In the genomic region with DNA sequence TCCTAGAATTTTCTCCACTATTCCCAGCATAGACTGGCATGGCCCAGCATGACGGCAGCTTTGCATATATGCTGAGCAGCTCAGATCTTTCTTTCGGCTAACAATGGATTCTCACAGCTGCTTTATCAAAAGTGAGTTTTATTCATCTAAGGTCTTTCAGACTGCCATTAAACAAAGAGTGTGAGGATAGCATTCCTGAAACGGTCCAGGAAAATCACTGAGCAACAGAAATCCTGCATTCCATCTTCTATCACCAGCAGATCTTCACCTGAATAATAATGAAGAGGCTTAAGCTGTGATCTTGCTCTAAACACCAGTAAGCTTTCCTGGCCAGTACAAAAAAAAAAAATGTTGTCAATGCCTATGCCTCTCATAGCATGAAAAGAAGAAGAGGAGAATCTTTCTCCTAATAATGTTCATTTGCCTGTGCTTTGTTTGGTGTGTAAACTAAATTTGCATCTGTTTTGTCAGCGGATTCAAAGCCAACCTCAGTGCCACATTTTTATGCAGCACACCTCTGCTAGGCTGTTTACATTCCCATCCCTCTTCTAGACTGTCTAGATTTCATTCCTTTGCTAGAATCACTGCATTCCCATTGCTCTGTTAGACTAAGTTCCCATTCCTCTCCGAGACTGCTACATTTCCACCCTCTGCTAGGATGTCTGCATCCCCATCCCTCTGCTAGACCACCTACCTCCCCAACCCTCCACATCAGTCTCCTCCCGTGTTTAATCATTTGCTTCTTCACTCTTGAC, we compare ENCODE assay signal across 22 mouse cellular contexts. TPM values are rescaled to one million over a fixed set of nuclear protein-coding genes. Genes with fewer than 3 reads are reported as not detected.
A peak's percentile ranks its signal among the peaks of the same experiment; 100 is the strongest.
DNase-seq lines count a peak whose midpoint lies in the region; ATAC-seq and TF ChIP-seq lines count a peak whose summit lies in the region.
"Had no signal": no experiment of that assay in that cellular context is flagged by ENCODE, and none has a peak within 500 bp of the region (broad histone marks: within the 10 kb centered on the region; RNA-seq: fewer than 3 reads in every experiment).

No protein-coding gene starts in this region.

- H3K4me3 ChIP-seq in hindbrain, embryonic 10.5 days, result no peak overlapping the region
- H3K4me3 ChIP-seq in midbrain, postnatal 0 days (ENCODE audit: low read depth, low read length), result no peak overlapping the region
- no peak overlapping the region for H3K4me3 ChIP-seq in heart, adult 2 months
- no peak overlapping the region for H3K4me3 ChIP-seq in embryonic facial prominence, embryonic 10.5 days
- H3K4me3 ChIP-seq: erythroblast, embryonic 14.5 days; limb, embryonic 13.5 days; liver, embryonic 15.5 days; megakaryocyte, embryonic 14.5 days had no signal

- WGBS in hindbrain, embryonic 10.5 days, result 32% methylated on average over 6 of the region's 6 CpGs
- 18% methylated on average over 6 of the region's 6 CpGs for WGBS in midbrain, postnatal 0 days
- 52% methylated on average over 6 of the region's 6 CpGs for WGBS in heart, adult 2 months
- WGBS in embryonic facial prominence, embryonic 10.5 days, result 59% methylated on average over 6 of the region's 6 CpGs

- no peak for TF ChIP-seq CTCF in midbrain, postnatal 0 days (IDR thresholded peaks at IDR 0.05)
- no peak for TF ChIP-seq CTCF in heart, adult 2 months (IDR thresholded peaks at IDR 0.05)

- no peaks in the 10 kb centered on the region for H3K9me3 ChIP-seq in hindbrain, embryonic 10.5 days
- H3K9me3 ChIP-seq in midbrain, postnatal 0 days (ENCODE audit: low read length), result no peaks in the 10 kb centered on the region
- H3K9me3 ChIP-seq in embryonic facial prominence, embryonic 10.5 days, result no peaks in the 10 kb centered on the region
- H3K9me3 ChIP-seq: limb, embryonic 13.5 days; liver, embryonic 15.5 days had no signal

- DNase-seq in frontal cortex, adult 2 months (ENCODE audit: extremely low spot score in 1 of 2, low spot score in 1 of 2), result no peak
- no peak for DNase-seq in hindbrain, embryonic 10.5 days (ENCODE audit: low spot score)
- peak; percentile 19 for DNase-seq in mesoderm, embryonic 11.5 days (ENCODE audit: low read depth, low spot score)
- peak; percentile 28 for DNase-seq in midbrain, postnatal 0 days (ENCODE audit: low spot score)
- DNase-seq in heart, adult 2 months, result no peak
- DNase-seq in cerebellum, postnatal 10 days, result no peak
- no peak for DNase-seq in embryonic facial prominence, embryonic 10.5 days (ENCODE audit: low spot score)
- DNase-seq: adrenal gland, postnatal 36 days; B cell, adult 2 months; cerebellum, adult 9-10 months; heart, adult 11 months; kidney, adult 8-10 months; kidney, postnatal 36 days; lung, postnatal 10 days; right cerebral cortex, postnatal 4 days; thymus, postnatal 25 days had no signal

- intact Hi-C loops in heart, adult 2 months (cut with DNase I), result no loop called here

- no peak overlapping the region for H3K9ac ChIP-seq in midbrain, postnatal 0 days (replicated peaks; ENCODE audit: low read length, poor library complexity, severe bottlenecking)
- no peak overlapping the region for H3K9ac ChIP-seq in heart, adult 2 months (ENCODE audit: low read depth, low read length)
- H3K9ac ChIP-seq: limb, embryonic 13.5 days; liver, embryonic 15.5 days had no signal

- H3K79me2 ChIP-seq in heart, adult 2 months (replicated peaks; ENCODE audit: control insufficient read depth, insufficient read depth, low read length), result no peaks in the 10 kb centered on the region

- 0 out of 2 replicates have a peak, but pooled peaks have one; percentile 20 for ATAC-seq in frontal cortex, adult (ENCODE audit: low TSS enrichment)
- ATAC-seq in midbrain, postnatal 0 days (ENCODE audit: low FRiP score), result peak; percentile 31; the same call in 1 of the 2 replicates
- ATAC-seq: inflammation-experienced regulatory T-cells, adult 6 months had no signal

- no peak for TF ChIP-seq POLR2A in heart, adult 2 months (IDR thresholded peaks at IDR 0.05; ENCODE audit: insufficient read depth, low read depth, low read length)

- no peak for TF ChIP-seq EP300 in heart, adult 2 months (IDR thresholded peaks at IDR 0.05; ENCODE audit: insufficient read depth, low read depth, low read length)

- H3K27me3 ChIP-seq in hindbrain, embryonic 10.5 days (ENCODE audit: insufficient read depth, poor library complexity, severe bottlenecking), result no peaks in the 10 kb centered on the region
- no peaks in the 10 kb centered on the region for H3K27me3 ChIP-seq in midbrain, postnatal 0 days (ENCODE audit: insufficient read depth, low read length)
- no peaks in the 10 kb centered on the region for H3K27me3 ChIP-seq in heart, adult 2 months (ENCODE audit: control insufficient read depth, insufficient read depth, low read length)
- no peaks in the 10 kb centered on the region for H3K27me3 ChIP-seq in embryonic facial prominence, embryonic 10.5 days (replicated peaks; ENCODE audit: low read depth, poor library complexity, severe bottlenecking)
- H3K27me3 ChIP-seq: limb, embryonic 13.5 days; liver, embryonic 15.5 days; megakaryocyte, embryonic 14.5 days had no signal

- H3K36me3 ChIP-seq in hindbrain, embryonic 10.5 days, result no peaks in the 10 kb centered on the region
- H3K36me3 ChIP-seq in midbrain, postnatal 0 days (ENCODE audit: insufficient read depth, low read length), result no peaks in the 10 kb centered on the region
- no peaks in the 10 kb centered on the region for H3K36me3 ChIP-seq in heart, adult 2 months (ENCODE audit: control insufficient read depth, insufficient read depth, low read length)
- no peaks in the 10 kb centered on the region for H3K36me3 ChIP-seq in embryonic facial prominence, embryonic 10.5 days (replicated peaks)
- H3K36me3 ChIP-seq: limb, embryonic 13.5 days; liver, embryonic 15.5 days had no signal

- peaks cover 13% of the 10 kb centered on the region for H3K4me1 ChIP-seq in hindbrain, embryonic 10.5 days (replicated peaks)
- H3K4me1 ChIP-seq in midbrain, postnatal 0 days (ENCODE audit: insufficient read depth, low read length), result peaks cover 3% of the 10 kb centered on the region; the same call in 1 of the 2 replicates
- H3K4me1 ChIP-seq in heart, adult 2 months (ENCODE audit: control insufficient read depth, insufficient read depth, low read length), result no peaks in the 10 kb centered on the region
- no peaks in the 10 kb centered on the region for H3K4me1 ChIP-seq in embryonic facial prominence, embryonic 10.5 days
- H3K4me1 ChIP-seq: limb, embryonic 13.5 days; liver, embryonic 15.5 days; megakaryocyte, embryonic 14.5 days had no signal

- H3K4me2 ChIP-seq in midbrain, postnatal 0 days (ENCODE audit: low read depth, low read length, poor library complexity, severe bottlenecking), result no peak overlapping the region
- H3K4me2 ChIP-seq: limb, embryonic 13.5 days; liver, embryonic 15.5 days had no signal

- H3K27ac ChIP-seq in hindbrain, embryonic 10.5 days, result peak overlapping the region; percentile 62; the same call in 1 of the 2 replicates
- H3K27ac ChIP-seq in midbrain, postnatal 0 days (ENCODE audit: low read depth, low read length), result no peak overlapping the region
- H3K27ac ChIP-seq in heart, adult 2 months, result no peak overlapping the region
- no peak overlapping the region for H3K27ac ChIP-seq in embryonic facial prominence, embryonic 10.5 days (replicated peaks)
- H3K27ac ChIP-seq: limb, embryonic 13.5 days; liver, embryonic 15.5 days had no signal

RNA-seq across cellular contexts. Expression of a gene that starts 56.2 kb away (rescaled TPM):
- polyA plus RNA-seq in frontal cortex, adult 2 months (2012; rRNA removed), result 23.9 and 27.5 TPM in 2 replicates
- polyA plus RNA-seq in hindbrain, embryonic 10.5 days (2016; fragmentation: Nextera tagmentation; extraction: Ambion mirVana), result 0.12 TPM in 1 of 2 replicates, not detected in the other
- 27.4 and 30.1 TPM in 2 replicates for total RNA-seq in midbrain, postnatal 0 days (2014; rRNA removed)
- 14.8 and 16.5 TPM in 2 replicates for polyA plus RNA-seq in midbrain, postnatal 0 days (2015; fragmentation: Nextera tagmentation; extraction: Ambion mirVana)
- 10 to 100 TPM in 1 of 2 experiments, 1 to 10 TPM in 1; 7.8 to 10.9 TPM for total RNA-seq in heart, adult 2 months (2021)
- 8.4 and 14.6 TPM in 2 replicates for polyA plus RNA-seq in heart, adult 2 months (2012; rRNA removed)
- polyA plus RNA-seq in embryonic facial prominence, embryonic 10.5 days (2016; fragmentation: Nextera tagmentation; extraction: Ambion mirVana), result not detected in 2 replicates
- total RNA-seq: adrenal gland, postnatal 36 days had no signal
- polyA plus RNA-seq: inflammation-experienced regulatory T-cells, adult 6 months; liver, embryonic 15.5 days had no signal

Comparison
In these comparisons a context has a peak if more than half of its experiments do, and no peak if none do; other contexts are left out.
1. DNase-seq: peak in mesoderm, embryonic 11.5 days (single experiment) and midbrain, postnatal 0 days (single experiment); none in frontal cortex, adult 2 months (0 of 2), hindbrain, embryonic 10.5 days (single experiment), heart, adult 2 months (0 of 2), cerebellum, postnatal 10 days (0 of 2) and embryonic facial prominence, embryonic 10.5 days (single experiment).